Mouse (Mus musculus) liver, embryonic 14.5 days (tissue): Measurements from ENCODE around the gene 0610037L13Rik. TPM values are rescaled to one million over a fixed set of nuclear protein-coding genes. Genes with fewer than 3 reads are reported as not detected.

Source experiments
- ATAC-seq: fragments of 200-750 bp; cut with Nextera tagmentation; 2 replicates; pipeline ENCODE4 v1.8.0; 2017; ENCODE audit warnings: moderate number of reproducible peaks, mild to moderate bottlenecking, moderate library complexity; ENCODE audit not compliant: insufficient read depth
- DNase-seq, 3 experiments: peaks; one replicate each; pipeline ENCODE4 v3.0.0-alpha.2; 2012 to 2013; ENCODE audit warnings: low read depth in 3 of 3, low spot score in 3 of 3
- H3K27ac ChIP-seq: fragments of 300-500 bp; sonication (generic); 2 replicates; pipeline ENCODE4 v1.5.1; 2014; ENCODE audit warnings: moderate library complexity, mild to moderate bottlenecking, control low read depth, inconsistent platforms
- H3K27me3 ChIP-seq: fragments of 300-500 bp; sonication (generic); 2 replicates; pipeline ENCODE4 v1.6.1; 2014; ENCODE audit warnings: mild to moderate bottlenecking, low read length, moderate library complexity; ENCODE audit not compliant: control insufficient read depth, insufficient read depth
- H3K36me3 ChIP-seq: fragments of 300-500 bp; sonication (generic); replicated peaks from 2 replicates; pipeline ENCODE4 v1.6.1; 2014; ENCODE audit warnings: low read depth; ENCODE audit not compliant: control insufficient read depth, insufficient read depth
- H3K4me1 ChIP-seq, 2 experiments: fragments of 200-500 bp in 1 of 2; fragments of 300-500 bp in 1 of 2; sonication (generic) in 1 of 2; replicated peaks; 2 replicates each; pipeline ENCODE4 v1.6.1; 2012 to 2014; ENCODE audit warnings: antibody characterized with exemption in 1 of 2, inconsistent platforms in 1 of 2, low read length in 1 of 2; ENCODE audit not compliant: control insufficient read depth in 2 of 2, insufficient read depth in 2 of 2
- H3K4me2 ChIP-seq: fragments of 300-500 bp; sonication (generic); 2 replicates; pipeline ENCODE4 v1.6.1; 2014; ENCODE audit warnings: low read depth, mild to moderate bottlenecking, control low read depth, moderate library complexity
- H3K4me3 ChIP-seq, 2 experiments: fragments of 200-500 bp in 1 of 2; fragments of 300-500 bp in 1 of 2; sonication (generic) in 1 of 2; 2 replicates each; pipeline ENCODE4 v1.5.1; 2012 to 2014; ENCODE audit warnings: low read depth in 2 of 2, low read length in 2 of 2, mild to moderate bottlenecking in 2 of 2, control low read depth in 1 of 2, inconsistent platforms in 1 of 2, moderate library complexity in 1 of 2; ENCODE audit not compliant: insufficient read depth in 1 of 2
- H3K9ac ChIP-seq: fragments of 300-500 bp; sonication (generic); replicated peaks from 2 replicates; pipeline ENCODE4 v1.6.1; 2014; ENCODE audit warnings: mild to moderate bottlenecking, control low read depth, moderate library complexity
- H3K9me3 ChIP-seq: fragments of 300-500 bp; sonication (generic); 2 replicates; pipeline ENCODE4 v1.6.1; 2016; ENCODE audit warnings: low read length, mixed read lengths; ENCODE audit not compliant: control insufficient read depth
- CTCF ChIP-seq: IDR thresholded peaks from 2 replicates; pipeline ENCODE4 v1.5.1; 2016; ENCODE audit warnings: antibody characterized with exemption, low read depth, control low read depth
- EP300 ChIP-seq: IDR thresholded peaks from 2 replicates; pipeline ENCODE4 v1.6.1; 2016; ENCODE audit warnings: antibody characterized with exemption, low read depth
- WGBS: fragments of 180-500 bp; shearing (Covaris S2); extraction: QIAGEN DNeasy Blood & Tissue Kit; methylation state at CpG from one replicate; pipeline ENCODE4 v1.1.7; 2014; ENCODE audit not compliant: insufficient replicate concordance; 5-methylcytosine and 5-hydroxymethylcytosine counted together
- polyA plus RNA-seq, 2 experiments: library from polyadenylated mRNA; depleted of rRNA in 1 of 2; stranded (reverse) in 1 of 2; unstranded in 1 of 2; fragments of >200 nt; fragmentation: Nextera tagmentation in 1 of 2; extraction: Ambion mirVana in 1 of 2; gene quantifications; 2 replicates each; pipeline versions ENCODE4 v1.2.1 to v1.2.3; 2012 to 2014

0610037L13Rik gene
- polyA plus RNA-seq, 2 experiments, result 30.5 to 39.4 TPM

GRCm38 (mm10) chr4:107933239-107933638 is 43.6 kb downstream of the 0610037L13Rik start:
- Histone ChIP-seq H3K27ac (no peak overlapping the region), H3K9me3 (no peaks in the 10 kb centered on the region), H3K4me3 (no peak overlapping the region), H3K9ac (no peak overlapping the region), H3K4me2 (no peak overlapping the region), H3K27me3 (no peaks in the 10 kb centered on the region), H3K4me1 (peaks cover 6 to 9% of the 10 kb centered on the region in 2 experiments), H3K36me3 (no peaks in the 10 kb centered on the region)
- WGBS, result 62% methylated on average over 8 of the region's 8 CpGs
- ATAC-seq (no peak), DNase-seq (no peak)
- TF ChIP-seq CTCF (no peak), EP300 (no peak)

- Histone ChIP-seq H3K4me2 (no peak overlapping the region), H3K36me3 (no peaks in the 10 kb centered on the region), H3K9ac (no peak overlapping the region), H3K4me3 (no peak overlapping the region), H3K9me3 (no peaks in the 10 kb centered on the region), H3K27ac (no peak overlapping the region), H3K4me1 (peaks cover 0 to 3% of the 10 kb centered on the region in 2 experiments; a peak in 1 of 4 replicates), H3K27me3 (no peaks in the 10 kb centered on the region)
- no peak for TF ChIP-seq EP300
- no peak for TF ChIP-seq CTCF
- DNase-seq, result no peak
- no peak for ATAC-seq
- 26% methylated on average over 3 of the region's 3 CpGs for WGBS
Observed at GRCm38 (mm10) chr4:107935254-107935653, 45.6 kb downstream of the 0610037L13Rik start.

GRCm38 (mm10) chr4:107937338-107937737 is 47.7 kb downstream of the 0610037L13Rik start:
- TF ChIP-seq EP300 (no peak), CTCF (peak; percentile 54)
- Histone ChIP-seq H3K4me1 (peaks cover 0 to 3% of the 10 kb centered on the region in 2 experiments; a peak in 1 of 4 replicates), H3K9me3 (no peaks in the 10 kb centered on the region), H3K4me2 (no peak overlapping the region), H3K27me3 (no peaks in the 10 kb centered on the region), H3K36me3 (no peaks in the 10 kb centered on the region), H3K27ac (no peak overlapping the region), H3K4me3 (no peak overlapping the region), H3K9ac (no peak overlapping the region)
- 21% methylated on average over 6 of the region's 6 CpGs for WGBS
- DNase-seq, result no peak
- ATAC-seq, result no peak

- Histone ChIP-seq H3K4me1 (peaks cover 0 to 3% of the 10 kb centered on the region in 2 experiments; a peak in 1 of 4 replicates), H3K9ac (no peak overlapping the region), H3K4me3 (no peak overlapping the region), H3K36me3 (no peaks in the 10 kb centered on the region), H3K9me3 (no peaks in the 10 kb centered on the region), H3K27me3 (no peaks in the 10 kb centered on the region), H3K27ac (no peak overlapping the region), H3K4me2 (no peak overlapping the region)
- ATAC-seq, result no peak
- TF ChIP-seq EP300 (no peak), CTCF (no peak)
- no peak for DNase-seq
- 67% methylated on average over 2 of the region's 2 CpGs for WGBS
Observed at GRCm38 (mm10) chr4:107938124-107938523, 48.5 kb downstream of the 0610037L13Rik start.

GRCm38 (mm10) chr4:107942741-107943140 is 53.1 kb downstream of the 0610037L13Rik start:
- ATAC-seq (no peak), DNase-seq (no peak)
- H3K36me3 ChIP-seq, result no peaks in the 10 kb centered on the region
- no peak overlapping the region for H3K4me3 ChIP-seq
- no peaks in the 10 kb centered on the region for H3K4me1 ChIP-seq
- H3K9ac ChIP-seq, result no peak overlapping the region
- H3K4me2 ChIP-seq, result no peak overlapping the region
- no peak overlapping the region for H3K27ac ChIP-seq
- no peaks in the 10 kb centered on the region for H3K27me3 ChIP-seq
- H3K9me3 ChIP-seq, result no peaks in the 10 kb centered on the region
- 78% methylated on average over 7 of the region's 7 CpGs for WGBS
- TF ChIP-seq EP300, result no peak
- TF ChIP-seq CTCF, result no peak

- H3K27me3 ChIP-seq, result no peaks in the 10 kb centered on the region
- no peaks in the 10 kb centered on the region for H3K4me1 ChIP-seq
- H3K4me2 ChIP-seq, result no peak overlapping the region
- H3K27ac ChIP-seq, result no peak overlapping the region
- no peaks in the 10 kb centered on the region for H3K9me3 ChIP-seq
- H3K9ac ChIP-seq, result no peak overlapping the region
- H3K4me3 ChIP-seq, result no peak overlapping the region
- ATAC-seq (no peak), DNase-seq (no peak)
- 66% methylated on average over 2 of the region's 2 CpGs for WGBS
- no peaks in the 10 kb centered on the region for H3K36me3 ChIP-seq
- TF ChIP-seq EP300, result no peak
- no peak for TF ChIP-seq CTCF
Observed at GRCm38 (mm10) chr4:107944141-107944540, 54.5 kb downstream of the 0610037L13Rik start.

Other genes with a start within 250 kb of the 0610037L13Rik start
- 0.03 and 0.08 TPM in 2 replicates for gene Dmrtb1, start 205.6 kb upstream of the 0610037L13Rik start, polyA plus RNA-seq (2012; rRNA removed)
- not detected in 2 replicates for gene Dmrtb1, start 205.6 kb upstream of the 0610037L13Rik start, polyA plus RNA-seq (2014; fragmentation: Nextera tagmentation; extraction: Ambion mirVana)
- 4.3 and 4.9 TPM in 2 replicates for gene Lrp8, start 87.6 kb upstream of the 0610037L13Rik start, polyA plus RNA-seq (2012; rRNA removed)
- gene Lrp8, start 87.6 kb upstream of the 0610037L13Rik start, polyA plus RNA-seq (2014; fragmentation: Nextera tagmentation; extraction: Ambion mirVana), result 1.8 and 2.0 TPM in 2 replicates
- 60.3 and 100 TPM in 2 replicates for gene Magoh, start 10.1 kb upstream of the 0610037L13Rik start, polyA plus RNA-seq (2012; rRNA removed)
- 111 and 116 TPM in 2 replicates for gene Magoh, start 10.1 kb upstream of the 0610037L13Rik start, polyA plus RNA-seq (2014; fragmentation: Nextera tagmentation; extraction: Ambion mirVana)
- gene Cpt2, start 33.8 kb downstream of the 0610037L13Rik start, polyA plus RNA-seq (2012; rRNA removed), result 21.5 and 25.8 TPM in 2 replicates
- 36.5 and 46.6 TPM in 2 replicates for gene Cpt2, start 33.8 kb downstream of the 0610037L13Rik start, polyA plus RNA-seq (2014; fragmentation: Nextera tagmentation; extraction: Ambion mirVana)
- gene Slc1a7, start 78.5 kb downstream of the 0610037L13Rik start, polyA plus RNA-seq (2012; rRNA removed), result 0.03 TPM in 2 replicates
- gene Slc1a7, start 78.5 kb downstream of the 0610037L13Rik start, polyA plus RNA-seq (2014; fragmentation: Nextera tagmentation; extraction: Ambion mirVana), result not detected in 2 replicates
- 0.66 and 0.69 TPM in 2 replicates for gene Podn, start 206.6 kb downstream of the 0610037L13Rik start, polyA plus RNA-seq (2012; rRNA removed)
- gene Podn, start 206.6 kb downstream of the 0610037L13Rik start, polyA plus RNA-seq (2014; fragmentation: Nextera tagmentation; extraction: Ambion mirVana), result 0.18 and 0.25 TPM in 2 replicates